In the genomic region with DNA sequence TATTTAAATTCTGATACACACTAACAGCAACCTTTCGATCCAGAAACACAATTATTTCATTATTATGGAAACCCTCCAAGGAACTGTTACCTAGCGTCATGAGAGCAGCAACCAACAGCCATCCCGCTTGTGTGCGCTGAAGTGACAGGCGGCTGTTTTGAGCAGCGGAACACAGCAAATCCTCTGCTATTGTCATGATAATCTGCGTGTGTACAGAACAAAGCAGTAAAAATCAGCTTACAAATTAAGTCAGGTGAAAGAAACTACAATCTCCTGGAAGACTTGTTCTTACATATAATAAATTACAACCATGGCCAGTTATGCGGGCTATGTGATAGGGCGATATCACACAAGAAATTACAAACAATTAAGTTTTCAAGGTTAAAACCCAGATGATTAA, we compare ENCODE assay signal across 18 mouse cellular contexts.
"Had no signal": no experiment of that assay in that cellular context is flagged by ENCODE, and none has a peak within 500 bp of the region (broad histone marks: within the 10 kb centered on the region; RNA-seq: fewer than 3 reads in every experiment).

No protein-coding gene starts in this region.

- H3K27ac ChIP-seq: kidney, postnatal 0 days; layer of hippocampus, adult 2 months; limb, embryonic 10.5 days; limb, embryonic 13.5 days; liver, embryonic 12.5 days; liver, embryonic 15.5 days; lung, embryonic 15.5 days; midbrain, embryonic 10.5 days; midbrain, embryonic 15.5 days had no signal

- H3K27me3 ChIP-seq: limb, embryonic 13.5 days; liver, embryonic 12.5 days; liver, embryonic 15.5 days; lung, embryonic 15.5 days; megakaryocyte, embryonic 14.5 days; midbrain, embryonic 15.5 days had no signal

- H3K9me3 ChIP-seq: limb, embryonic 10.5 days; limb, embryonic 13.5 days; liver, embryonic 12.5 days; liver, embryonic 15.5 days; lung, embryonic 15.5 days; megakaryocyte, embryonic 14.5 days; midbrain, embryonic 10.5 days; midbrain, embryonic 15.5 days had no signal

- H3K4me3 ChIP-seq: layer of hippocampus, adult 2 months; limb, embryonic 10.5 days; limb, embryonic 13.5 days; liver, embryonic 12.5 days; liver, embryonic 15.5 days; lung, embryonic 15.5 days; megakaryocyte, embryonic 14.5 days; midbrain, embryonic 10.5 days; midbrain, embryonic 15.5 days had no signal

- H3K4me2 ChIP-seq: limb, embryonic 13.5 days; liver, embryonic 12.5 days; liver, embryonic 15.5 days; lung, embryonic 15.5 days; midbrain, embryonic 15.5 days had no signal

- ATAC-seq: liver, embryonic 12.5 days; midbrain, embryonic 15.5 days had no signal

- H3K4me1 ChIP-seq: limb, embryonic 10.5 days; limb, embryonic 13.5 days; liver, embryonic 12.5 days; liver, embryonic 15.5 days; lung, embryonic 15.5 days; midbrain, embryonic 15.5 days had no signal

- H3K9ac ChIP-seq: limb, embryonic 13.5 days; liver, embryonic 12.5 days; liver, embryonic 15.5 days; lung, embryonic 15.5 days; midbrain, embryonic 15.5 days had no signal

- DNase-seq: kidney, postnatal 25 days; layer of hippocampus, adult 9-11 months; liver; lung, adult 18-20 months; lung, postnatal 10 days; lung, postnatal 36 days; thymus, adult 18-20 months; thymus, postnatal 36 days had no signal
